Mouse (Mus musculus) naive thymus-derived CD4-positive, alpha-beta T cell, adult 2 months (primary cell): Measurements from ENCODE around the gene Zbtb1.

ENCODE experiments used
- DNase-seq: peaks from one replicate; pipeline ENCODE4 v3.0.0-alpha.2; 2011; ENCODE audit warnings: low read depth

Gene Zbtb1

DNA sequence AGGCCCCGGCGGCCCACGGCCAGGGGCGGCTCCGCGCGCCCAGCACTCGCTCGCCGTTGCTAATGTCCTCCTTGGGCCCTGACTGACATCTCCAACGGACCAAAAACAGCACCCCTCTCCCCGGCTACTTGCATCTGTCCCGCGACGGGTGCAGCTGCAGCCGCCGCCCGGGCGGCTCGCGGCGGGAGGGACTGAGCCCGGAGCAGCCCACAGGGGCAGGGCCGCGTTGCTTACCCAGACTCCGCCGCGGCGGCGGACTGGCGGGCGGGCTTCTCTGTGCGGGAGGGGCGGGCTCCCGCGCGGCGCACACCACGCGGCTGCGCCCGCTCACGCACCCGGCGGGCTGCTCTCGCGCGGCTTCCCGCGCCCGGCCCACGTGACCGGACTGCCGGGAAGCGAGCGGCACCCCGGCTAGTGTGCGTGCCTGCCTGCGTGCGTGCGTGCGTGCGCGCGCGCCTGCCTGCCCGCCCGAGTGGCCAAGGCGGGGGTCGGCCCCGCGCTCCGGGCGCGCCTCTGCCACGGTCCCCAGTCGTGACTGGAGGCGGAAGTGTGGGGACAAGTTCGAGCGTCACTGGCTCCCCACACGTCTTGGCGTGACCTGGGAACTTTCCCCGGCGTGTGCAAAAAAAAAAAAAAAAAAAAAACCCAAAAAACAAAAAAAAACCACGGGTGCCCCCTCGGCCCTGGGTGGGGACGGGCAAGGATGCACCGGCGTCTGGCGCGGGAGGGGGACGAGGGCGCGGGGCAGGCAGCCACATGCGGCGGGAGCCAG lies 674 bp upstream of the Zbtb1 start, which contains the start of gene Zbtb25:
Gene Zbtb25, minus strand, starts transcription at position 397 of the 772 bp plus-strand sequence.
- DNase-seq = peak; percentile 88

DNA sequence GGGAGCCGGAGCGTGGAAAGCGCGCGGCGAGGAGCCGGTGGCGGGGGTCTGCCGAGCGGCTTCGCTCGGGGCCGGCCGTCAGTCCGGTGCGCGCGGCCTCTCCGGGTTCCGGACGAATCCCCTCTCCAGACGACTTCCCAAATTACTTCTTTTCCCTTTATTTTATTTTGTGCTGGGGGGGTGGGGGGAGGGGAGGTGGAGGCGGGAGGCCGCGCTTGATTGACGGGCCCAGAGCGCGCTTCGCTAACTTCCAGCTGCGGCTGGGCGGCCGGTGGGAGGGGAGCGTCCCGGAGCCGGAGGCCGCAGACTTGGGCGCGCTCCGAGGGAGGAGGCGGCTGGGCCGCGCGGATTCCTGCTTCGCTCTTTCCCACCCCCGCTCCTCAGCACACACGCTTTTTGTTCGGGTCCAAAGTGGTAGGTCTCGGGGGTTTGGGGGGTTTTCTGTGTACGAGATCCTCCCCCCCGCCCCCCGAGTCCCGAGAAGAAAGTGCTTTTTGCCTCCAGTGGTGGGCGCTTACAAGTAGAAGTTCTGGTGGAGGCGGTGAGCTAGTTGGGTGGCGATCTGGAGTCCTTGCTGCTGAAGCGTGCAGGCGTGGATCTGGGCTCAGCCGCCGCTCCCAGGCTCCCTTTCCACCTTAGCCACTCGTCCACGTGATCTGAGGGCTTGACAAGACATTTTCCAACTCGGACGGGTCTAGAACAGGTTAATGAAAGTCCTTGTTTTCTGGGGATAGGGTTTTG lies 935 bp downstream of the Zbtb1 start:
- DNase-seq = peak; percentile 71

DNA sequence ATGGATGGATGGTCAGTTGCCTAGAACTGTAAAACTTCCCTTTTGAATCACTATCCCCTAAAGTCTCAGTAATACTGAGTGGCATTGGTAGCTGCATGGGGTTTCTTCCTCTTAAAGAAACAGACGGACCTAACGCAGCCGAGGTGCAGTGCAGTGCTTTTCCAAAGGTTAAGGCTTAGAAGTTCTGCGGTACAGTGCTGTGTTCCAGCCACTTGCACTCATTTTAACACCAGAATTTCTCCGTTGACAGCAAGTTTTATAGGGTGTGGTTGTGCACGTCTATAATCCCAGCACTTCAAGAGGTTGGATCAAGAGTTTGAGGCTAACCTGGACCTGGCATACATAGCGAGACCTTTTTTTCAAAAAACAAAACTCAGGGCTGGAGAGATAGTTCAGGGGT lies 2.0 kb downstream of the Zbtb1 start:
- DNase-seq = no peak

DNA sequence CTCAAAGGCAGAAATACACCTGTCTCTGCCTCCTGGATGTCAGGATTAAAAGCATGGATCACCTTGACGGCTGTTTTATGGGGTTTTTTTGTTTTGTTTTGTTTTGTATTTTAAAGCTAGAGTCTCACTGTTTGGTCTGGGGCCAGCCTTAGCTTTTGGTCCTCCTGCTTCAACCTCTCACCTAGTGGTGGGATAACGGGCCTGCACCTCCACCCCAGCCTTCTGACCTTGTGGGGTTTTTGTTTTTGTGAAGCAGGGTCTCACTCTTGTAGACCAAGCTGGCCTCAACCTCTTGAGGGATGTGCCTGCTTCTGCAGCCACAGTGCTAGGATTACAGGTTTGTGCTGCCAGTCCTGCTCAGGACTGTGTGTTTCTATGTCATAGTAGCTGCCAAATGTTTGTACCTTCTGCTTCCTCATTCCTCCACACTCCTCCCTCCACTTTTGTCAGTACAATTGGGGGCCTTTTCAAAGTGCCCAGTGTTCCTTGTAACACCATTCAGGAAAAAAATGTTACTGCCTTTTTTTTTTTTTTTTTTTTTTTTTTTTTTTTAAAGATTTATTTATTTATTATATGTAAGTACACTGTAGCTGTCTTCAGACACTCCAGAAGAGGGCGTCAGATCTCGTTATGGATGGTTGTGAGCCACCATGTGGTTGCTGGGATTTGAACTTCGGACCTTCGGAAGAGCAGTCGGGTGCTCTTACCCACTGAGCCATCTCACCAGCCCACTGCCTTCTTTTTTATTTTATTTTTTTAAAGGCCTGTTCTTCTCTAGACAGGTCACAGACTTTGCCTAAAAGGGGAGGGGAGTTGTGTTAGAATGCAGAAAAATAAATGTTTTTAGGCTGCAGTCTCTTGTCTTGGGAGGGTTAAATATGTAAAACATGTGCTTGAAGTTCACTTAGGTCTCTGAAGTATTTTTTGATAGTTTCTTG lies 3.1 kb downstream of the Zbtb1 start:
- peak; percentile 63 for DNase-seq

DNA sequence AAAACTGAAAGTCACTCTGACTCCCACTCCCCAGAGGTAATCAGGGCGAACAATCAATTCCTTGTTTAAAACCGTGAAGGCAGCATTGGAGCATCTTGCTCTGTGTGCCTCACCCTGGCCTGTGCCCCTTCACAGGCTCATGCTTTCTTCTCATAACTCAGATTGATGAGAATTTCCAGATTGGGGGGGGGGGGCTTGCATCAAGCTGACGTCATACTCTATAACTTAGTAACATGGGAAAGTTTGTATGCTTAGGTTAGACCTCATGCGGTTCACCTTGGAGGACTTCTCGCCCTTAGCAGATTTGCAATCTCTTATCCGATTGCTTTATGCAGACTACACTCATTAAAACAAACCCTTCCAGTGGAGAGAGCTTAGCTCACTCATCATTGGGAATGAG lies 3.9 kb downstream of the Zbtb1 start:
- DNase-seq = peak; percentile 41

DNA sequence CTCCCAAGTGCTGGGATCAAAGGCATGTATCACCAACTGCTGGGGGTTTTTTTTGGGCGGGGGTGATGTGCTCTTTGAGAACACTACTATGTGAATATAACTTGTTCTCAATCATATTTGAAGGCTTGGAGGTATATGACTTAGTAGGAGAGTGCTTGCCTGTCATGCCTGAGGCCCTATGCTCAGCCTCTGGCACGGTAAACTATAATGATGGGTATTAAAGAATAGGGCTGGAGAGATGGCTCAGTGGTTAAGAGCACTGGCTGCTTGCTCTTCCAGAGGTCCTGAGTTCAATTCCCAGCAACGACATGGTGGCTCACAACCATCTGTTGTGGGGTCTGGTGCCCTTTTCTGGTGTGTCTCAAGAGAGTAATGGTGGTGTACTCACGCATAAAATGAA lies 4.8 kb downstream of the Zbtb1 start:
- DNase-seq = no peak

DNA sequence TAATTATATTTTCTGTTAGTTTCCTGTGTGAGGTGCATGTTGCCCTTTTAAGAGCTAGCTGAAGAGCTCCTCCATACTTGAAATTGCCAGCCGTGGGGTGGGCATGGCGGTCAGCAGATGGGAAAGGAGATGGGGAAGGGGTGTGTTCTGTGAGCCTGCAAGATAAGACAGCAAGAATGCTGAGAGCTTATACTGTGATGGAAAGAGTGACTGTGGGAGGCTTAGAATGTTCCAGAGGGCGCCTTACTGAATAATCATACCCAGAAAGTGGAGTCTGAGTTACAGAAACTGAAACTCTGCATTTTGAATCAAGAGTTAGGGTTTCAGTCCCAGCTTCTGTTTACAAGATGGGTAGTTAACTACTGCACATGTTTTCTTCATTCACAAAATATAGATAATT lies 5.4 kb downstream of the Zbtb1 start:
- peak; percentile 42 for DNase-seq

DNA sequence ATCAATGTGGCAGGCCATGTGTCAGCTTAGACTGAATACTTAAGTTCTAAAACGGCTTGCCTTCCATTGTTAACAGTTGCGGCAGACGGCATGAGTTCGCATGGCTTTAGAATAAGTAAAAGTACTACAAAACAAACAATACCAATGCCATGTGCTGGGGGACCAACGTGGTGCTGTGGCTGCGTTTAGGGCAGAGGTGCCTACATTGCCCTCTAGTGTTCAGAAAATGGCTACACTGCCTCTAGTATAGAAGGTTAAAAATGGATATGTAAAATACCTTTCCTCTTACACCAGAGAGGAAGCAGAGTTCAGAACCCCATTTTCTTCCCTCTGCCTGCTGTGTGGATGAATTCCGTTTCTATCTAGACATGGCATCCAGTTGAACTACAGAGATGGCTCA lies 6.6 kb downstream of the Zbtb1 start:
- DNase-seq = peak; percentile 86

DNA sequence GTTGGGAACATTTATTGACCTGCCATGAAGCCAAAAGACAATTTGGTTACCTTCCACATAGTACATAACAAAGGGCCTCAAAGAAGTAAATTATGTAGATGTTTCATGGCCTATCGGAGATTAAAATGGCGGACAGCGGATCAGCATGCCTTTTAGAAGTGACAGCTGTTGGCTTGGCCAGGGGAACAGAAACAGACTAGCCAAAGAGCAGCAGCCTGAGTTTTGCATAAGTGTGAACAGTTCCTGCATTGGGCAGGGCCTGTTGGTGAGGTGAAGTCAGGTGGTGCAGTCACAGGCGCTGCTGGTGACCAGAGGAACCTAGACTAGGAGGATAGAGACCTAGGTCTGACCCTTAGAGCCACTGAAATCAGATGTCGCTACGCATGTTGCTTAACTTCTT lies 7.0 kb downstream of the Zbtb1 start:
- no peak for DNase-seq

DNA sequence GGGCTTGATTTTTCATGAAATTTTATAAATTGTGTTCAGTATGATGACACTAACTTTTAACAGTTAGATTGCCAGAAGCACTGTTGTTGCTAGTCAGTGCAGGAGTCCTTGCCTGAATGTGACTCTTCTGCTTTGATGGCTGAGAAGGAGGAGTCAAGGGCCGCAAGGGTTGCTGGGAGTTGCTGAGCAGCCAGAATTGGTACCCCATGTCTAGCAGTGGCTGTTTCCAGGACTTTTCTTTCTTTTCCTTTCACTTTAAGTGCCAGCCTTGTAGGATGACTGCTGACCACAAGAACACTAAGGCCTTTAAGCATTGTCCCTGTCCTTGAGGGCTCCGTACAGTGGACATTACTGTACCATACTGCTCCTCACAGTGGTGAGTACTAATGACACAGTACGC lies 7.7 kb downstream of the Zbtb1 start:
- DNase-seq = no peak

DNA sequence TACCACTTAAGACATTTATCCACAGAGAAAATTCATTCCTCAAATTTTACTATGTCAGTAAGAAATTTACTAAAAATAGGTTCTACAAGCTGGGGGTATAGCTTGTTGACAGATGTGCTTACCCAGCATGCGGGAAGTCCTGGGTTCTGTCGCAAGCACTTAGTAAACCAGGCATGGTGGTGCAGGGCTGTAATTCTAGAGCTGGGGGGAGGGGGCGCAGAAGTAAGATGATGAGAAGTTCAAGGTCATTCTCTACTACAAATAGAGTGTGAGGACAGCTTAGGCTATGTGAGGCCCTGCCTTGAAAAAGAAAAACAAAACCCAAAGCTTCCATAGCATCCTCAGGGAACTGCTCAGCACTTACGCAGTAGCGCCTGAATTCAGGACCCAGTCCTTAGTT lies 8.5 kb downstream of the Zbtb1 start:
- DNase-seq = no peak

DNA sequence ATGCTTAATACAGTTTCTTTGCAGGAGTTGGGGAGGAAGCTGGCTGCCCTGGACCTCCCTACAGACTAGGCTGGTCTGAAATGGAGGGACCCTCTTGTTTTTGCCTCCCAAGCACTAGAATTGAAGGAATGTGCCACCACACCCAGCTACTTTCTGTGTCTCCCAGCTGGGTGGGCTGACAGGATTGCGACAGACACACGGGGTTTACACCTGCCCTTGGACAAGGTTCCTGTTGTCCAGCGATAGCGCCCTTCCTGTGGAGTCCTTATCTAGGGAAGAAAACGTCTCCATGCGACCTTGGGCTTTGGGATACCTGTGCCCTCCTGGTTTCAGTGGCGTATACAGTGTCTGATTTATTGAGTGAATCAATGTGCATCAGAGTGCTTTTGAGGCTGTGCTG lies 10.1 kb downstream of the Zbtb1 start:
- DNase-seq = no peak

DNA sequence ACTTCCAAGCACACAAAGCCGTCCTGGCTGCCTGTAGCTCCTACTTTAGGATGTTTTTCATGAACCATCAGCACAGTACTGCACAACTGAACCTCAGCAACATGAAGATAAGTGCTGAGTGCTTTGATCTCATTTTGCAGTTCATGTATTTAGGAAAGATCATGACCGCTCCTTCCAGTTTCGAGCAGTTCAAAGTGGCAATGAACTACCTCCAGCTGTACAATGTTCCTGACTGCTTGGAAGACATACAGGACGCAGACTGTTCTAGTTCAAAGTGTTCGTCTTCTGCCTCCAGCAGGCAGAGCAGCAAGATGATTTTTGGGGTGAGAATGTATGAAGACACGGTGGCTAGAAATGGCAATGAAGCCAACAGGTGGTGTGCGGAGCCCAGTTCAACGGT lies 15.3 kb downstream of the Zbtb1 start:
- no peak for DNase-seq

DNA sequence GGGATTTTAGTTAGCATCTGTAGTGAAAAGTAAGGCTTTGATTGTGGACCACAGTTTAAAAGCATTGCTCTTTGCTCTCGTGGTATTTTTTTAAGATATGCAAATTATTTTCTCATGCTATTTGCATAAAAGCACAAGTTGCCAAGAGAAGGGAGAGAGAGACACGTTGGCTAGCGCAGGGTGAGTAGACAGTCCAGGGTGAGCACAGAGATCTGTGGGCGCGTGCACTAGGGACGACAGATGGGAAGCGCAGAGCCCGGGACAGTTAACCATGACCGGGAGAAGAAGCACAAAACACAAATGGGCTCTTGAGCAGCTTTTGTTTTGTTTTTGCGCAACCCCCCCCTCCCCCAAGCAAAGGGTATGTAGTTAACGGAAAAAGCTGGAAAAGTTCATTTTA lies 18.7 kb downstream of the Zbtb1 start:
- DNase-seq = no peak

DNA sequence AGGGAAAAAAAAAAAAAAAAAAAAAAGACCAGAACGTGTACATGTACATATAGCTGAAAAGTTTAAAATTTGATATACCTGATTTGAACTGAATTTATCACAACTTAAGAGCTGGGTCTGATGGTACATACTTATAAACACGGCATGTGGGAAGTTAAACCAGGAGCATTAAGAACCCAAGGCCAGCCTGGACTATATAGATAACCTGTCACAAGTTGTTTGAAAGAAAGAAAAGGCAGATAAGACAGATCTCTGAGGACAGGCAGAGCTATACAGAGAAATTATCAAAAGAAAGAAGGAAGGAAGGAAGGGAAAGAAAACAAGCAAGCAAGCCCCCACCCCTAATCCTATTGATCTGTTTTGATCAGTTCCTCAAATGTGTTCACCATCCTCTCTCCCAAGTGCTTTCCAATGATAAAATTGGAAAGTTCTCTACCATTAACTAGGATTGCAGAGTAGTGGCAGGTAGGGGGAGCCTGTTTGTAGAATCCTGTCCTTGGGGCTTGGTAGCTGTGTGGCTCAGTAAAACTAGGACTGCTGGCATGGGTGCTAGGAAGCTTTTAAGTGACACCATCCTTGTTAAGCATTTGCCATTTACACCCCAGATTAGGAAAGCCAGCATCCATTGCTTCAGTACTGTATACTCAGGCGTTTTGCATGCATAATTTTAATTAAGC lies 21.7 kb downstream of the Zbtb1 start:
- DNase-seq = no peak

DNA sequence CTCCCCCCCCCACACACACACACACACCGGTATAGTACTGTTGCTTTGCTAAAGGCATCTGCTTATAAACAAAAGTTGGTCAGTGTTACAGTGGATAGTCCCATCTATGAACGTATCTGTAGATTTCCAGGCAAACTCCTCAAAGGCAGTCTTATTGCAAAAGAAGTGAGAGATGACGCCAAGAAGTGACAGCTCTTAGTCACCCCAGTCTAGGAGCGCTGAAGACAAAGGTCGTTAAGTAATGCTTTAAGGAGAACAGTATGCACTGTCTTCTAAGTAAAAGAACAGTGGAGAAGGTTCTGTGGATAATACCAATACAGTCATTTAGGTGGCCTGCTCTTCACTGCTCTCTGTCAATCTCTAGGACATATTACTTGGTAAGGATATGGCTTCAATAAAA lies 22.9 kb downstream of the Zbtb1 start:
- DNase-seq = no peak

DNA sequence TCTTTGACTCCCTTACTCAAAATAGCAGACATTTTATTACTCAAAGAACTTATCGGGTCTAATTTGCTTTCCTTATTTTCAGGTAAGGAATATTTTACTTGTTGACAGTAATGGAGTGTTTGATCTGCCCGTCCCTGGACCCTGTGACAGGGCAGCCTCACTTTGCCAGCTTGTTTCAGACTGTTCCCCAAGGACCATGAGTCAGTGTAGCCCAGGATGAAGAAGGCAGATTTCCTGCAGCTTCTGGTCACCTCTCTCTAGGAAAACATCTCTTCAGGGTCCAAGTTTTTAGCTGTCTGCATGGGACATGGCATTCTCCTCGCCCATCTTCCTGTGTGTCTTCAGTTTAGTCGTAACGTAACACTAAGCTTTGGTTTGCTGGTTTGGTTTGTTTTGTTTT lies 27.2 kb downstream of the Zbtb1 start:
- no peak for DNase-seq

DNA sequence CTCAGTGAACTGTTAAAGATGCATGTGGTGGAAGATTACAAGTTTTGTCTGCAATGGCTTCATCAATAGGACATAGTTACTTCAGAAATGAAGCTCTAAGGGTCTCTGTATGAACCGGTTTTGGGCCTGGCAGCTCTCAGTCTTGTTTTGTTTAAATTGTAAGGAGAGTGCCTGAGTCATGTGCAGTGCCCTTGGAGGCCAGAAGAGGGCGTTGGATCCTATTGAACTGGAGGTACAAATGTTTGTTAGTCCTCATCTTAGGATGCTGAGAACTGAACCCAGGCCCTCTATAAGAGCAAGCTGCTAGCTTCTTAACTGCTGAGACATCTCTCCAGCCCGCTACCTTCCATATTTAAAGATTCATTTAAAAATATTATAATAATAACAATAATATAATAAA lies 31.6 kb downstream of the Zbtb1 start:
- DNase-seq = peak; percentile 50

DNA sequence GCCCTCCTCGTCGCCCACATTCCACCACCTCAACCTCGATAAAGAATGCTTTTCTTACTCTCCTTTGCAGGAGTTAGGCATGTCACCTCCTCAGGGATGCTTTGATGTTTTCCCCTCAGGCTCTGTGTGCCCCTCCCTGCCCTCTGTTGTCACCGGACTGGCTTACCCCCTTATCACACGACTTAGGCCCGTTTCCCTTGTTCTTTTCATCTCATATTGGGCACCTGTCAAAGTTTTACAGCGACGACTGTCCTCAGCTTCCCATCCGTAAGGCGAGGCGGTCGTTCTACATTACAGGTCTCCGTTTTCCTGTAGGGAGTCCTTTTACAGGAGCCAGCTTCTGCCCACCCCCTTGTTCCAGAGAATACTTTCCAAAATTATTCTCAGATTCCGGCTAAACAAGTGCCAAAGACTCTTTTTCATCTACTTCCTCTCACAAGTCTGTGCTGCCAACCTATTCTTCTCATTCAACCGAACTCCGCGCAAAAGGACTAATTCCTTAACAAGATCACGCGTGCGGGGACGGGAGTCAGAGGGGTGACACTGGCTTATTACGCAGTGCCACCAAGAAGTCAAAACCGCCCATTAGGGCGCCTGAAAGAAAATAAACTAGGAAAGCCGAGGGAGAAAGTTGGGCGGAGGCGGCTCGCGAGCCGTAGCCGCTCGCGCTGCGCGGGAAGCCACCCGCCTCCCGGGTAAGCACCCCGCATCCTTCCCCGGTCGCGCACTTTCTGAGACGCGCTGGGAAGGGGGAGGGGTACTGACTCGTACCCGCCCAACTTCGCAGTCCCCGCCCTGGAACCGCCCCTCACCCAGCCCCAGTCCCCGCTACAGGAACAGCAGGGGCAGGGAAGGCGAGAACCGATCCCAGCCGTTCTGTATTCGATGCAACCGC lies 33.2 kb downstream of the Zbtb1 start:
- DNase-seq = no peak

DNA sequence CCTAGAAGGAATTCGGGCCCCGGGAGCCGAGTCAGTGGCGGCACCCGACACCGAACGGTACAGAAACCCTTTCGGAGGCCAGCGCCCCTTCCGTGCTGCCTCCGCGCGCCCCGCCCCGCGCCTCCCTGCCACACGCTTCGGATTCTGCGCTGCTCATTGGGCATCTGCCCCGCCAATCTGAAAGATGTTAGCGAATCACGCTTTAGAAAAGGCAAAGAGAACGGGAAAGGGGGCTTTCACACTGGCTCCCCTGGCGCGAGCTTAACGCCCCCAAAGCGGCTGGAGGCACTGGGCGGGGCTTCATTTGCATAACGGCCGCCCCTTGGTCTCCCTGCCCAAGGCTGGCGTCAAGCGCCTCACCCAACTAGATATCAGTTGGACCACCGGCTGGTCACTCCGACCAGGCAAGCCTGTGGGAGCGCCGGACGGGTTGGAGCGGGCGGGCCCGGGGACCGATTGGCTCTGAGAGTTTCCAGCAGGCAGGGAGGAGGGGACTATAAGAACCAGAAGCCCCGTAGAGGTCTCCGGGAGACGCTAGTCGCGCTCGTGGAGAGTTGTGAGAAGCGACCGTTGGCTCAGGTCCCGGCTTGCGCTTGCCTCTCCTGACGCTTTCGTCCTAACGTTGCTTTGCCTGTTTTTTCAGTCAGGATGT lies 33.9 kb downstream of the Zbtb1 start, which contains the start of gene Hspa2:
Gene Hspa2, plus strand, starts transcription at position 291 of the 652 bp plus-strand sequence.
- peak; percentile 97 for DNase-seq
